Mouse (Mus musculus) hindbrain, embryonic 16.5 days (tissue): ENCODE data around the gene Cby3. TPM values are rescaled to one million over a fixed set of nuclear protein-coding genes. Genes with fewer than 3 reads are reported as not detected.

Experiments used
- ATAC-seq: fragments of 200-750 bp; cut with Nextera tagmentation; 2 replicates; pipeline ENCODE4 v1.8.0; 2017; ENCODE audit warnings: moderate TSS enrichment, moderate library complexity
- H3K27ac ChIP-seq: fragments of 300-500 bp; sonication (generic); 2 replicates; pipeline ENCODE4 v1.5.1; 2014; ENCODE audit warnings: low read depth, mild to moderate bottlenecking, control low read depth, low read length, moderate library complexity
- H3K27me3 ChIP-seq: fragments of 300-500 bp; sonication (generic); replicated peaks from 2 replicates; pipeline ENCODE4 v1.6.1; 2014; ENCODE audit warnings: low read length; ENCODE audit not compliant: control insufficient read depth, insufficient read depth
- H3K36me3 ChIP-seq: fragments of 300-500 bp; sonication (generic); 2 replicates; pipeline ENCODE4 v1.6.1; 2014; ENCODE audit warnings: mild to moderate bottlenecking, low read length, moderate library complexity, mixed read lengths; ENCODE audit not compliant: control insufficient read depth, insufficient read depth
- H3K4me1 ChIP-seq: fragments of 300-500 bp; sonication (generic); 2 replicates; pipeline ENCODE4 v1.6.1; 2014; ENCODE audit warnings: low read depth, low read length; ENCODE audit not compliant: control insufficient read depth, insufficient read depth
- H3K4me2 ChIP-seq: fragments of 300-500 bp; sonication (generic); 2 replicates; pipeline ENCODE4 v1.6.1; 2014; ENCODE audit warnings: mild to moderate bottlenecking, low read length, control low read depth, moderate library complexity
- H3K4me3 ChIP-seq: fragments of 300-500 bp; sonication (generic); 2 replicates; pipeline ENCODE4 v1.5.1; 2014; ENCODE audit warnings: mild to moderate bottlenecking, low read length, control low read depth, moderate library complexity
- H3K9ac ChIP-seq: fragments of 300-500 bp; sonication (generic); 2 replicates; pipeline ENCODE4 v1.6.1; 2014; ENCODE audit warnings: low read depth, mild to moderate bottlenecking, control low read depth, low read length, moderate library complexity
- H3K9me3 ChIP-seq: fragments of 300-500 bp; sonication (generic); 2 replicates; pipeline ENCODE4 v1.6.1; 2014; ENCODE audit warnings: mild to moderate bottlenecking, low read length, moderate library complexity; ENCODE audit not compliant: control insufficient read depth
- WGBS: fragments of 180-500 bp; shearing (Covaris S2); extraction: QIAGEN DNeasy Blood & Tissue Kit; methylation state at CpG from one replicate; pipeline ENCODE4 v1.1.7; 2014; 5-methylcytosine and 5-hydroxymethylcytosine counted together
- polyA plus RNA-seq: library from polyadenylated mRNA; unstranded; fragments of >200 nt; fragmentation: Nextera tagmentation; extraction: Ambion mirVana; gene quantifications from 2 replicates; pipeline ENCODE4 v1.2.1, GENCODE M21; 2015

The Cby3 gene
- polyA plus RNA-seq, 1 experiment from 2014 or later = 2.6 TPM

DNA sequence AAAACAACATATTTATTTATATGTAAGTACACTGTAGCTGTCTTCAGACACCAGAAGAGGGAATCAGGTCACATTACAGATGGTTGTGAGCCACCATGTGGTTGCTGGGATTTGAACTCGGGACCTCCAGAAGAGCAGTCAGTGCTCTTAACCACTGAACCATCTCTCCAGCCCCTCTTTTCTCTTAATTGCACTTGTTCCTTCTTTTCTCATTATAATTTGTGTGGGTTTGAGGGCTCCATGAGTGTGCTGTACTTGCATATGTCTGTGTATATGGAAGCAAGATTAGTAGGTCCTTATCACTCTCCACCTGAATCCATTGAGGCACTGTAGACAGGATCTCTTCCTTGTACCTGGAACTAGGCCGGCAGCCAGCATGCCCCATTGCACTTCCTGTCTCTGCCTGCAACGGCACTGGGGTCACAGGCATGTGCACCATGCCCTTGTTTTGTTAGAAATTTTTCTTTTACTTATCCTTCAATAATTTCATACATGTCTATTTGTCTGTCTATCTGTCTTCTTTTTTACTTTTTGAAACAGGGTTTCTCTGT lies 26.1 kb upstream of the Cby3 start:
- peaks cover 17% of the 10 kb centered on the region for H3K4me1 ChIP-seq
- ATAC-seq = no peak
- no peak overlapping the region for H3K9ac ChIP-seq
- no peaks in the 10 kb centered on the region for H3K9me3 ChIP-seq
- H3K36me3 ChIP-seq = no peaks in the 10 kb centered on the region
- no peak overlapping the region for H3K27ac ChIP-seq
- H3K4me3 ChIP-seq = no peak overlapping the region
- WGBS = 96% methylated on average over 3 of the region's 3 CpGs
- H3K27me3 ChIP-seq = no peaks in the 10 kb centered on the region
- no peak overlapping the region for H3K4me2 ChIP-seq

DNA sequence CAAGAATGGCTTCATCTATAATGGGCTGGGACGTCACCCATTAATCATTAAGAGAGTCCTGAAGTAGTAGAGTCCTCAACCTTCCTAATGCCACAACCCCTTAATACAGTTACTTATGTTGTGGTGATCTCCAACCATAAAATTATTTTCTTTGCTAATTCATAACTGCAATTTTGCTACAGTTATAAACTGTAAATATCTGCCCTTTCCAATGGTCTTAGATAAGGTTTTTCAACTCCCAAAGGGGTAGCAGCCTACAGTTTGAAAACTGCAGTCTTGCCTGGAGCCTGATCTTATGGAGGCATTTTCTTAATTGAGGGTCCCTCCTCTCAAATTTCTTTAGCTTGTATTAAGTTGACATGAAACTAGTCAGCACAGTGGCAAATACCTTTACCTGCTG lies 24.9 kb upstream of the Cby3 start:
- WGBS = 100% methylated on average over 1 of the region's 1 CpGs
- Histone ChIP-seq H3K4me2 (no peak overlapping the region), H3K9me3 (no peaks in the 10 kb centered on the region), H3K27ac (no peak overlapping the region), H3K4me1 (peaks cover 5% of the 10 kb centered on the region), H3K36me3 (no peaks in the 10 kb centered on the region), H3K27me3 (no peaks in the 10 kb centered on the region), H3K4me3 (no peak overlapping the region), H3K9ac (no peak overlapping the region)
- ATAC-seq = no peak

DNA sequence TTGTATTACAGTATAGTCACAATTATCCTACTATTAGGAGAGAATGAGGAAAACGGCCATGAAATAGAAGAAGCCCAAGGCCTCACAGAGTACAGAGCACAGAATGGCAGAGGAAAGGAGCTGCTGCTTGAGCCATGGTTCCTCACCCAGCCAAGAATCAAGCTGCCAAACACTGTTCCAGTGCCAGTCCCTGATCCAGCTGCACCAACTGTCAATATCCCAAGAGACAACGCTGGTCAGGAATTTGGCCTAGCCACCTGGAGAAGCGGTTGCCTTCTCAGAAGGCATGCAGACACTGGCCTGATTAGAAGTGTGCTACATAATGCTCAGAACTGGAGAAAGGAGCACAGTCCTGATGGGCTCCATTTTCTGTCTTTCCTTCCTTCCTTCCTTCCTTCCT lies 21.1 kb upstream of the Cby3 start:
- 83% methylated on average over 3 of the region's 3 CpGs for WGBS
- Histone ChIP-seq H3K9me3 (no peaks in the 10 kb centered on the region), H3K4me2 (no peak overlapping the region), H3K4me3 (no peak overlapping the region), H3K27me3 (no peaks in the 10 kb centered on the region), H3K36me3 (no peaks in the 10 kb centered on the region), H3K9ac (no peak overlapping the region), H3K27ac (no peak overlapping the region), H3K4me1 (no peaks in the 10 kb centered on the region)
- ATAC-seq = no peak

DNA sequence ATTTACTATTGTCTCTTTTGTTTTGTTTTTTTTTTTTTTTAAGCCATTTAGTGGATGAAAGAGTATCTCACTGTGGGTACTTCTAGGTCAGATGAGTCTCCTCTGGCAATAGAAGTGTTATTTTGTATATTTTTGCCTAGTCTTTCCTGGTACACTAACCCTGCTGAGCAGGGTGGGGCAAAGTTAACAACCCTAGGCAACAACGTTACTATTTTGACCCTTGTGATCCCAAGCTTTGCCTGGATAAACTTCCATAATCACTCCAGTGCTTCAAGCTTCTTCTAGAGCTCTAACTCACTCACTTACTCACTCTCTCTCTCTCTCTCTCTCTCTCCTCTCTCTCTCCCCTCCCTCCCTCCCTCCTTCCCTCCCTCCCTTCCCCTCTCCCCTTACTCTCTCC lies 18.1 kb upstream of the Cby3 start:
- ATAC-seq = no peak
- Histone ChIP-seq H3K4me1 (no peaks in the 10 kb centered on the region), H3K4me3 (no peak overlapping the region), H3K4me2 (no peak overlapping the region), H3K27me3 (no peaks in the 10 kb centered on the region), H3K27ac (no peak overlapping the region), H3K9ac (no peak overlapping the region), H3K9me3 (no peaks in the 10 kb centered on the region), H3K36me3 (no peaks in the 10 kb centered on the region)
- WGBS = 54% methylated on average over 1 of the region's 1 CpGs

DNA sequence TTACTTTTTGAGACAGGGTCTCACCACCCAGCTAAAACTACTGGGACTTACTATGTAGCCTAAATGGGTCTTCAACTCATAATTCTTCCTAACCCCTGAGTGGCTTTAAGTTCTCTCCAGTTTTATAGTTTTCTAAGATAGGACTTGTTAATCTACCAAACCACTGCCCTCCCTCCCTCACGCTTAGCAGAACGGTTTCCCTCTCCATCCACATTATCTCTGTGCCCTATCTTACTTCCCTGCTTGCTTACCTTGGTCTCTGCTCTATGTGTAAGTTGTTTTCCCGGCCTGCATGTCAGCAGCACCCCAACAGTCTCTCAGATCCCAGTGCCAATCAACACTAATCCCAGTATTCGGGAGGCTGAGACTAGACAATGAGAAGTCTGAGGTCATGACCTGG lies 17.4 kb upstream of the Cby3 start:
- H3K27me3 ChIP-seq = no peaks in the 10 kb centered on the region
- H3K9me3 ChIP-seq = no peaks in the 10 kb centered on the region
- no peak overlapping the region for H3K4me2 ChIP-seq
- WGBS = 78% methylated on average over 4 of the region's 4 CpGs
- no peak for ATAC-seq
- H3K4me3 ChIP-seq = no peak overlapping the region
- H3K27ac ChIP-seq = no peak overlapping the region
- H3K9ac ChIP-seq = no peak overlapping the region
- H3K36me3 ChIP-seq = no peaks in the 10 kb centered on the region
- no peaks in the 10 kb centered on the region for H3K4me1 ChIP-seq

DNA sequence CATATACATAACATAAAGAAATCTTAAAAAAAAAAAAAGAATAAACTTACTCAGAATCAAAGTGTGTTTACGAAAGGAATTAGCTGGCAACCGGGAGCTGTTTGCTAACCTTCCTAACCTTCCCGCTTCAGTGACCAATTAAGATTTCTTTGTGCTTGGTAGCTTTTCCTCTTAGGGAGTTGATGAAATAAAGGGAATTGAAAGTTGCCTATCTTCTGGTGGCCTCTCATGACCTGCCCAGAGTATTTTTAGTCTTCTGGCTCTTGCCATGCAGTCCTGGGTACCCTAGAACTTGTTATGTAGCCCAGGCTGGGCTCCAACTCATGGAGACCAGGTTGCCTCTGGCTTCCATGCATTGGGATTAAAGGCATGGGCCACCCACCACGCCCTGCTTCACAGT lies 8.8 kb upstream of the Cby3 start:
- Histone ChIP-seq H3K4me2 (no peak overlapping the region), H3K9ac (no peak overlapping the region), H3K4me3 (no peak overlapping the region), H3K4me1 (no peaks in the 10 kb centered on the region), H3K9me3 (no peaks in the 10 kb centered on the region), H3K27ac (no peak overlapping the region), H3K36me3 (no peaks in the 10 kb centered on the region), H3K27me3 (no peaks in the 10 kb centered on the region)
- 83% methylated on average over 4 of the region's 4 CpGs for WGBS
- no peak for ATAC-seq

DNA sequence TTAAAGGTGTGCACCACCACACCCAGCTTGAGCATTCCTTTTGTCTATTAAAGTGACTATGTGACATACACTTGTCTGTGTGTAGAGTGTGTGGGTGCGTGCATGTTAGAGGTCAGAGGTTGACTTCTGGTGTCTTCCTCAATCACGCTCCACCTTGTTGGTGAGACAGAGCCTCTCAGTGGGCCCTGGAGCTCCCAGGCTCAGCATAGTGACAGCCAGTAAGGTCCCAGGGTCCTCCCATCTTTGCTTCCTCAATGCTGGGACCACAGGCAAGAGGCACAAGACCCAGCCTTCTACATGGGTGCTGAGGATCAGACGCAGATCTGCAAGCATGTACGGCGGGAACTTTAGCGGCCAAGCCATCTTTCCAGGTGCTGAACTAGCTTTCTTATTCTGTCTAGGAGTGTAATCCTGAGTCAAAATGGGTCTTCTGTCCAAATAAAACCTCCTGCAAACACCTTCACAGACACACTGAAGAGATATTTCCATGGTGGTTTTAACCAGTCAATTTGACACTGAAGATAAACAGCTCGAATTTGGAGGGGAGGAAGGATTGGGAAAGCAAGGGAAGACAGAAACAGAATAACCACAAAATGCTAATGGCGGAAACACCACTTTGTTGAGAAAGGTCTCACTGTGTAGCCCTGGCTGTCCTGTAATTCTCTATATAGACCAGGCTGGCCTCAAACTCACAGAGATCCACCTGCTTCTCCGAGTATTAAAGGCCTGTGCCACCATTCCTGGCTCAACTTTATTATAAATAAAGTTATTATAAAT lies 7.8 kb upstream of the Cby3 start:
- H3K9me3 ChIP-seq = no peaks in the 10 kb centered on the region
- 90% methylated on average over 9 of the region's 9 CpGs for WGBS
- no peak overlapping the region for H3K27ac ChIP-seq
- no peak overlapping the region for H3K4me2 ChIP-seq
- ATAC-seq = no peak
- no peaks in the 10 kb centered on the region for H3K27me3 ChIP-seq
- no peaks in the 10 kb centered on the region for H3K4me1 ChIP-seq
- H3K36me3 ChIP-seq = no peaks in the 10 kb centered on the region
- H3K9ac ChIP-seq = no peak overlapping the region
- no peak overlapping the region for H3K4me3 ChIP-seq

DNA sequence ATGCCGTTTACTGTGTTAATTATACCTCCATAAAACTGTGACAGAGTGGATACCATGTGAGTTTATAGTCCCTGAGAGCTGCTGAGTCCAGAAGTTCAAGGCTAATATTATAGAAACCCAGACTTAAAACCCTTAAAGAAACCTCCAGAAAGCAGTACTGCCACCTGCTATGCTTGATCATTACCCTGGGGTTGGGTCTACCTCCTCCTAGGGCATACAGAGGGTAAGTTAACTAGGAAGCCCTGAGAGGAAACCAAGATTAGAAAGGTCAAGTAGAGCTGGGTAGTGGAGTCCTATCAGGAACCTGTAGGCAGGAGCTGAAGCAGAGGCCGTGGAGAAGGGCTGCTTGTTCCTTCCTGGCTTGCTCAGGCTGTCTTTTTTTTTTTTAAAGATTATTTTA lies 2.1 kb upstream of the Cby3 start:
- Histone ChIP-seq H3K4me2 (no peak overlapping the region), H3K36me3 (no peaks in the 10 kb centered on the region), H3K4me1 (no peaks in the 10 kb centered on the region), H3K27me3 (no peaks in the 10 kb centered on the region), H3K9ac (no peak overlapping the region), H3K4me3 (no peak overlapping the region), H3K9me3 (no peaks in the 10 kb centered on the region), H3K27ac (no peak overlapping the region)
- 86% methylated on average over 2 of the region's 2 CpGs for WGBS
- no peak for ATAC-seq

DNA sequence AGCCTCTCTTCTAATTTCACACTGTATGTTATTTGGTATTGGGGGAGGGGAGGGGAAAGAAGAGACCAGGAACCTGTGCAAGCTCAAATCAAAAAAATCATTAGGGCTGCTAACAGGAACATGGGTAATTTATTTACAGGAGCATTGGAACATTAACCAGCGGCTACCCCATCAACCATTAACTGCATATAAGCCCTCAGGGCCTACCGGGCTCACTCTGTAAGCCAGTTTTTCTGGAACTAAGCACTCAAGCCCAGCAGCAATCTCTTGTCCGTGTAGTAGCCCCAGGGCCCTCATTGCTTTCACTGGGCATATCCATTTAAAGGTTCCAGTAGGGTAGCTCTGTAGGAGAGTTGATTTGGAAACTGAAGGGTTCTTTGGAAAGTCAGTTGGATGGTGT lies 589 bp downstream of the Cby3 start:
- no peak overlapping the region for H3K4me2 ChIP-seq
- no peaks in the 10 kb centered on the region for H3K36me3 ChIP-seq
- peaks cover 3% of the 10 kb centered on the region; the same call in 1 of the 2 replicates for H3K4me1 ChIP-seq
- ATAC-seq = no peak
- no peak overlapping the region for H3K27ac ChIP-seq
- no peaks in the 10 kb centered on the region for H3K9me3 ChIP-seq
- H3K27me3 ChIP-seq = no peaks in the 10 kb centered on the region
- H3K4me3 ChIP-seq = no peak overlapping the region
- 63% methylated on average over 3 of the region's 3 CpGs for WGBS
- no peak overlapping the region for H3K9ac ChIP-seq
